Mouse (Mus musculus) adrenal gland, postnatal 14 days (tissue): ENCODE measurements around the gene Ppl. TPM values are rescaled to one million over a fixed set of nuclear protein-coding genes. Genes with fewer than 3 reads are reported as not detected.

Experiments
- total RNA-seq: library from RNA; stranded (reverse); gene quantifications from 2 replicates; pipeline ENCODE4 v1.2.3, GENCODE M21; 2021

Ppl gene
- total RNA-seq, 1 experiment from 2014 or later = 2.7 TPM

Other genes with a start within 250 kb of the Ppl start
- gene Mgrn1, start 246.2 kb downstream of the Ppl start, total RNA-seq = 86.3 and 87.7 TPM in 2 replicates
- gene Nudt16l1, start 193.7 kb downstream of the Ppl start, total RNA-seq = 54.2 and 57.6 TPM in 2 replicates
- gene Anks3, start 168.2 kb downstream of the Ppl start, total RNA-seq = 35.1 and 39.4 TPM in 2 replicates
- not detected in 2 replicates for gene Sept12, start 134.6 kb downstream of the Ppl start, total RNA-seq
- not detected in 2 replicates for gene Smim22, start 125.1 kb downstream of the Ppl start, total RNA-seq
- 32.0 and 37.3 TPM in 2 replicates for gene Rogdi, start 118.9 kb downstream of the Ppl start, total RNA-seq
- gene Glyr1, start 82.6 kb downstream of the Ppl start, total RNA-seq = 86.6 and 89.9 TPM in 2 replicates
- gene Ubn1, start 82.4 kb downstream of the Ppl start, total RNA-seq = 37.2 and 37.4 TPM in 2 replicates
- 0.07 and 0.19 TPM in 2 replicates for gene Sec14l5, start 14.7 kb upstream of the Ppl start, total RNA-seq
- gene Nagpa, start 71.6 kb upstream of the Ppl start, total RNA-seq = 15.9 and 23.3 TPM in 2 replicates
- gene AU021092, start 89.9 kb upstream of the Ppl start, total RNA-seq = 18.3 and 20.2 TPM in 2 replicates
- gene Alg1, start 101.2 kb upstream of the Ppl start, total RNA-seq = 29.5 and 32.8 TPM in 2 replicates
- gene Eef2kmt, start 123.6 kb upstream of the Ppl start, total RNA-seq = 28.6 and 35.1 TPM in 2 replicates